Mouse (Mus musculus) kidney, adult 11 months (tissue): Measurements from ENCODE around the gene Nos1ap.

Source experiments
- DNase-seq: peaks from one replicate; pipeline ENCODE4 v3.0.0; 2022

The Nos1ap gene

GRCm38 (mm10) chr1:170539507-170539906 lies 50.2 kb downstream of the Nos1ap start:
- no peak for DNase-seq

DNA sequence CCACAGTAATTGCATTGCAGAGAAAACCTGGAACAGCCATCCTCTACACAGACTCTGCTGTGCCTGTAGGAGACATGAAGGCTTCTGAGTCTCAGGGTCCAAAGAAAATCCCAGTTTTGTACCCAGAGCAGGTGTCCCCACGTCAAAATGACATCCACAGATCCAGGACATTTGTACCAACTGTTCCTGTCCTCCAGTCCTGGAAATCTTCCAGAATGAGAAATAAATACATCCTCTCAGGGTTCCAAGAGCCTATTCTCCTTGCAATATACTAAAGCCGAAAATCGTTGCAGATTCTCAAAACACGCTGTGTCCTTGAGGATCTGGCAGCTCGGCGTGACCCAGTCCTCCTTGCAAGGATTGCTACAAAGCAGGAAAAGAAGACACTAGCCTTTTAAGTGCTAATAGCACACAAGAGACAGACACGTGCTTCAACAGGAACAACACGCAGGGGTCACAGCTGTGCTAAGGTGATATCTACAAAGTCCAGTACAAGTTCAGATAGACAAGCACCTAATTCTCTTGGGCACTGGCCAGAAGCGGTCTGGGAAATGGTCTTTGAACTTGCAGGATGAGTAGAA lies 51.1 kb downstream of the Nos1ap start:
- peak; percentile 85 for DNase-seq

DNA sequence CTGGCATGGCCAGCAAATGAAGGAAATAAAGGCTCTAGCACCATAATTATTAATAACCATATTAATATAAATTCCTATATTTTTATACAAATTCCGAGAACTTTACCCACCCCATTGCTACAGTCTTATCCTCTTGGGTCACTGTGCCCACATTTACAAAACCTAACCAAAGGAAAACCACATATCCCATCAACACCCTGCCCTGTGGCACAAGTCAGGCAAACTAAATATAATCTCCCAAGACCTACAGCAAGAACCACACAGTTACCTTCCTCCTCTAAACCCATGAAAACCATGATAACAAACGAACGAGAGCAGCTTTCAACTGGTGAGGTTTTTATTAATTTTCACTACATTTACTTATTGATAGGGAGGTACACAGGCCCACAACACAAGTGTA lies 53.3 kb downstream of the Nos1ap start:
- no peak for DNase-seq

- peak; percentile 38 for DNase-seq
Observed at GRCm38 (mm10) chr1:170535221-170535620, 54.4 kb downstream of the Nos1ap start.

DNA sequence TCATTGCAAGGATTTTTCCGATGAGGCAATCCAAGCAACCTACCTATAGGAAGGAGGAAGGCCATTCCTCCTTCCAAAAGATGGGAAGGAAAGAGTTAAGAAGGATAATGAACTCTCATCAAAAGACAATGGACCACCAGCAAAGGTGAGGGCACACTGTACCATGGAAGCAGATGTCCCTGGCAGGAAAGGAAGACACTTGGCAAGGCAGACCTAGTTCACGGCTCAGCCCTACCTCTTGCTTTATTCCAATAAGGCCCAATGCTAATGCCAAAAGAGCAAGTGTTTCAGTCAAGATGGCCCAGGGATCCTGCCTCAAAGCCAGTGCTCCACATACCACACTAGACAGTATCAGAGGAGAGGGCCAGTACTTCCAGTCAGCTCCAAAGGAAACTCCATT lies 58.4 kb downstream of the Nos1ap start:
- no peak for DNase-seq

DNA sequence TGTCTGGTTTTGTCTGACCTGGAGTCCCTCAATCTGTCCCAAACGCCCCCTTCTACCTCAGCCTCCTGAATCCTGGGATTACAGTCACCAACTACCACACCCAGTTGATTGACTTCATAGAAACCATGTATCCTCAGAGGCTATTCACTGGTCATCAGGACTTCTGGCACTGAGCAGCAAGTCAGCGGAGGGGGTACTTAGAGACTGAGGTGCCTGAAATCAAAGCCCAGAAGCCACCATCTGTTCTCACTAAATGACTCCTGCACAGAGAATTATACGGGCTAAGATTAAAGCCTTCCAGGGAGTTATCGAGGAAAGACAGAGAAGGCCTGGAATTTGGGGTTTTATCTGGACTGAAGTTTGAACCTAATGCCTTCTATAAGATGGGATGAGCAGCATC lies 59.2 kb downstream of the Nos1ap start:
- no peak for DNase-seq

DNA sequence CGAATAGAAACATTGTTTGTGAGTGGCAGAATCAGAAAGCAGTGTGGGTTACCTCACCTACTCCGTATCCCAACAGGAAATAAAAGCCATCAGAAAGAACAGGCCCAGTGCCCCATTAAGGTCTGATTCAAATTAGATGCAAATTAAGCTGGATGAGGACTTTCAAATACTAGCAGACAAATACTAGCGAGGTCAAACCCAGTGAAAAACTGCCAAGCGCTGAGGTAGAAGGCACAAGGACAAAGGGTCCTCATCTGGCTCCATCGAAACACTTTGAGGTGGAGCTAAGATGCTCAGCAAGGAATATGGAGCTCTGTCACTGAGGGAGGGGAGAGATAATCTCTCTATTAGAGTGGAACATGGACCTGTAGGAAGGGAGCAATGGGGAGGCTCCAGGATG lies 66.8 kb downstream of the Nos1ap start:
- peak; percentile 27 for DNase-seq

GRCm38 (mm10) chr1:170521520-170522205 lies 68.0 kb downstream of the Nos1ap start:
- DNase-seq, result peak; percentile 92

DNA sequence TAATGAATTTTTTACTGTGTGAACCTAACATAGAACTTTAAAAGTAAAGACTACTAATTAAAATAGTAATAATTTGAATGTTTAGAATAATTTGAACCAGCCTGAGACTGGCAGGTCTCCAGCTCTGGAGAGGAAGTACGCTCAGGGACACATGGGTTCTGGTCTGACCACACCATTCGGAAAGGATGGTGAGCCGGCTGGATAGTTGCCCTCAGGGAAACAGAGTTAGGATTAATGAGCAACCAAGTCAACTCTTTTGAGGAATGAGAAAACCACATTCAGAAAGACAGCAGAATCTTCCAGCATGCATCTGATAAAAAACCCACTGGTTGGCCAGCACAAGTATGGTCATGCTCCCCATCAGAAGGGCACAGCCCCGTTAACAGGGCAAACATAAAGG lies 69.5 kb downstream of the Nos1ap start:
- peak; percentile 36 for DNase-seq

DNA sequence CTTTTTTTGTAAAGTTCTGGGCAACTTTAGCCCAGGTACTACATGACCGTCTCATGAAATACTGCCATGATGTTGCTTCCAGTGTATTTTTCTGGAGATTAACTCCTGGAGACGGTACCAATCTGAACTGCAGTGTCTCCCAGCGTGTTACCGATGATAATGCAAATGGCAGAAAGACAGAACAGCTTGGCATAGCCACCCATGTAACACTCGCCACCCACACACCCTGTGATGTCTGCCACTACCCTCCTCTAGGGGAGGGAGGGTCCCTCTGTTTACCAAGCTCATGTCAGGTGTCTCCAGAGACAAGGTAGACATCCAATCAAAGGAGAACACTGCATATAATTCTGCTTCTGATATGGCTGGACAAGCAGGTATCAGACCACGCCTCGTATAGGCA lies 70.0 kb downstream of the Nos1ap start:
- no peak for DNase-seq

DNA sequence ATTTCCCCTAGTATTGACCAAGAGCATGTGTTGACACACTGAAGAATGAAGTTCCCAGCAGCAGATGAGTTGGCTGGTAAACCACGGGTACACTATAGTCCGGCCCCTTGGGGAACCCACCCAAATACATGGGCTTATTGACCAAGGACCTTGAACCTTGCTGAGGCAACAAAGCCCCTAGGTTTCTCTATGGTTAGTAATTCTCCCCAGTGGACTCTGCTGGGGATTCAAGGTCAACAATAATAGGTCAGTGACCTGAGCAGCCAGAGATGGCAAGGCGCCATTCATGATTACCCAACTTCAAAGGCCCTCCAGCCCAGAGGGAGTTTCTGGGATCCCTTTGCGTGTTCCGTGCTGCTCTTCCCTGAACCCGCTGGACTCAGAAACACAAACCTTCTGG lies 73.5 kb downstream of the Nos1ap start:
- DNase-seq, result peak; percentile 62

GRCm38 (mm10) chr1:170515455-170515854 lies 74.2 kb downstream of the Nos1ap start:
- no peak for DNase-seq

- DNase-seq, result peak; percentile 54
Observed at GRCm38 (mm10) chr1:170514226-170514625, 75.4 kb downstream of the Nos1ap start.

- no peak for DNase-seq
Observed at GRCm38 (mm10) chr1:170512429-170513097, 77.1 kb downstream of the Nos1ap start.

- DNase-seq, result no peak
Observed at GRCm38 (mm10) chr1:170510595-170511240, 78.9 kb downstream of the Nos1ap start.

DNA sequence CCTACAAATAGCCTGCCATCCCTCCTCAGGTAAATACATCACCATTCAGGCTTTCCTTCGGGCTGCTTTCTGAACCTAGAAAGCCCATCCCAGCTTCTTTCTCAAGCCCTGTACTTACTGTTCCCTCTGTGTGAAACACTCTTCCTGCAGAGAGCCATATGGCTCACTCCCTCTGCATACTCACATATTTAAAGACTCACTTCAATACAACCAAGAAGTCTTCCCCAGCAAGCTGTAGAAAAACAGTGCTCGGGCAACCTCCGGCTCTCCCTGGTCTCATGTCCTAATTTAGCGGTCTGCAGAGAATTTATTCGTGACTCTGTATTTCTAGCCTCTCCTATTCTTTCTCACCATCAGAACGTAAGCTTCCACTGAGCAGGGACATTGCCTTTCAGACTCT lies 83.4 kb downstream of the Nos1ap start:
- DNase-seq, result no peak

- DNase-seq, result no peak
Observed at GRCm38 (mm10) chr1:170505107-170505506, 84.6 kb downstream of the Nos1ap start.

GRCm38 (mm10) chr1:170504378-170504777 lies 85.3 kb downstream of the Nos1ap start:
- no peak for DNase-seq

GRCm38 (mm10) chr1:170503277-170503739 lies 86.4 kb downstream of the Nos1ap start:
- DNase-seq, result no peak

DNA sequence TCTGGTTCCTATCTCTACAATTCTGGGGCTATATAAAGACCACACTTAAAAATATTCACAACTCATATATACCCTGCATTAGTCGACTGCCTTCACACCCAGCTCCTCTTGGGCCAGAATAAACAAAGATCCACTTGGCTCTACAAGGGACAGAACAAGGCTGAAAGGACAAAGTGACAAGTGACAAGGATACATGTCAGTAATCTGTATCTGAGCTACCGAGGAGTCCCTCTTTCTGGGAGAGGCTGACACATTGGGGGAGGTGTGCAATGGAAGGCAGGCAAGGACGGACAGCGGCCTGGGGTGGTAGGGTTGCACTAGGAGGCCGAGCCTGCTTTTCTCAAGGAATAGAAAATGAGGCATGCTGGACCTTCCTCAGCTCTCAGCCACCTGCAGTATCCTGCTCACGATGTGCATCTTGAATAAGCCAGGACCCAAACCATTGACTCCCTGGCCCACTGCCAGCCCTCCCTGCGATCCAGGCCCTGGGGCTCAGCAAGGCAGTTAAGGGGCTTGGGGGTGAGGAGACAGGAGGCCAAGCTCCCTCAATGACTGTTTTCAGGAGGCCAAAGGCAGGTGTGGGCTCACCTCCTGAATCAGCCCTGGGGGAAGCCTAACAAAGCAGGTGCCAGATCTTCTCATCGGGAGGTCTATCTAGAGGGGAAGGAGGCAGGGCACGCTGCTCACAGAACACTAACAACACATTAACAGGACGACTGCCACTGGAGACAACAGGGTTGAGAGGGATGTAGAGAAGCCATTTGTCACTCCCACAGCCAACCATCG lies 87.0 kb downstream of the Nos1ap start:
- DNase-seq, result no peak

DNA sequence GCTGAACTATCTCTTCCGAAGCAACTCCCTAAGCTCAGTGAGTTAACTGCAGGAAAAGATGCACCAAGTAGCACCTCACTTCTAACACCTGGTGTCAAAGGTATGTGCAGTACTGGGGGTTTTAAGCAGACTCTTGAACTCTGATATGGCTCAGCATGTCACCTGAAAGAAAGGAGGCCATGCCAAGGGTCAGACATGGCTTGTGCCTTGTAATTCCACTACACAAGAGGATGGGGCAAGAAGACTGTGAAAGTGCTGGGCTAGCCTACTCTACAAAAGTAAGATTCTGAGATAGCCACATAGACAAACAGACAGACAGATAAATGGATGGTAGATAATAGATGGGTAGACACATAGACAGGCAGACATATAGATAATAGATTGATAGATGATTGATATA lies 87.7 kb downstream of the Nos1ap start:
- DNase-seq, result no peak

- DNase-seq, result no peak
Observed at GRCm38 (mm10) chr1:170501556-170501955, 88.1 kb downstream of the Nos1ap start.

DNA sequence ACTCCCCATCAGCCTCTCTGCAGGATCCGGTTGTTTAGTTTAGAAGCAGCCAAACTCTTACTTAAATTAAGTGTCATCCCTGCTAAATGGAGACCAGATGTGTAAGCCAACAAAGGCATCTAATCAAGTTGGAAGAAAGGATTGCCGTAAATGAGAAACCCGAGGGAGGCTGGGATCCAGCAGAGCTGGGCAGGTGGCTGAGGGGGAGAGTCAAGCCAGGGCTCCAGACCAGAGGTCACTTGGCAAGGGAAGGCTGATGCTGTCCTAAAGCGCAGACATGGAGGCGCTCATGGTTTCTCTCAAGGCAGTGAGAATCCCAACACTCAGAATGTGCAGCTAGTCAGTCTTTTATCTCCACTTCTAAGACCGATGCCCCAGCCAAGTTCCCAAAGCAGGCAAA lies 89.8 kb downstream of the Nos1ap start:
- DNase-seq, result peak; percentile 78
